Mouse (Mus musculus): ENCODE measurements around the gene Trio. TPM values are rescaled to one million over a fixed set of nuclear protein-coding genes. Genes with fewer than 3 reads are reported as not detected.
"Not testable (repeated sequence)": the region's sequence is repeated elsewhere in the genome, so short reads cannot be mapped to it uniquely, and the experiment has no call there.

The Trio gene
- total RNA-seq, 2 experiments from 2014 or later: 26.4 to 32.8 TPM

DNA sequence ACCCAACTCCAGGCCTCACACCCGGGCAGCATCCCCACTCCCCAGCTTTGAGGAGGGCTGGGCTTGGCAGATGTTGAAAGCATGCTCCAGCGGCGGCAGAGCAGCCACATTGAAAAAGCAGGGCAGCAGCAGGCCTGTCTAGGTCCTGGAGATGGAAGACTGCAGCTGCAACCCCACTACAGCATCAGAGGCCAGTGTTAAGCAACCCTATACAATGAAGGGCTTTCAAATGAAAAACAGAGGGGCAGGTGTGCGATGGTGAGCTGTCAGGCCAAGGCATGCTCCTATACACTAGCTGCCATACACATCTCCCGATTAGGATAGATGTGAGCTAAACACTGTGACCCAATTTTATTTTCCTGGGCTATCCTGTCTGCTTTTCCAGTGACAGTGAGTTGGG lies 265.8 kb downstream of the Trio start:
- intact Hi-C loops (cut with DNase I): no loop called here
- peak in 1 of 2 experiments; percentile 1 for DNase-seq

DNA sequence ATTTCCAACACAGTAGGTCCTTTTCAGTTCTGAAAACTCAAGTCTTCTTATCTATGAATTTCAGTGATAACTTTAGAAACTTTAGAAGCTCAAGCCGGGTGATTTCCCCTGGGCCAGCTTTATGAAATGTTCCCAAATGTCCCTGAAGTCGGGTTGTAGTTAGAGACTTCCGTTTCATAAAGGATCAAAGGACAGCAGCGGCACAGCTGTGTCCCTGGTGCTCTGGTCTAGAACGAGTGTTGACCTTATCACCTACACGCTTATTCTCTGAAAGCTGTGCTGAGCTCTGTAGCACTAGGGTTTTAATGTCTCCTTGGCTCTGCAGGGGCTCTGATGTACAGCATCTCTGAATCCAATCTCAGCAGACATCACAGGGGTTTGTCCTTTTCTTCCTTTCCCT lies 267.0 kb downstream of the Trio start:
- peak in 1 of 2 experiments; percentile 1 for DNase-seq
- intact Hi-C loops (cut with DNase I): no loop called here

DNA sequence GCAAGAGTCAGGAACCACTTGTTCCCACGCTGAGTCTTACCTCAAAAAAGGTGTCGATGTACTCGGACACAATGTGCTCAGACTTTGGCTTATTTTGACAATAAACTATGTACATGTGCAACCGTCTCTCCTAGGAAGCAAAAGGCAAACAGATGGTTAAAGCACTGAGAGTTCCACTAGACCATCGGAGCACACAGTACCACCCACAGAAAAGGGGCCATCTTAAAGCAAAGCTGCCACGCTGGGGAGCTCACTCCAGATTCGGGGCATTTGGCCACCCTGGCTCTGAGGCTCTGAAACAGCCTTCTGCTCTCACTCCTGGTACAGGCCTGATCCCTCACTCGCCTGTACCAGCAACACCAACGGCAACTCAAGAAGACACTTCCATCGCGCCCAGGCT lies 269.2 kb downstream of the Trio start:
- no peak for DNase-seq
- intact Hi-C loops (cut with DNase I): no loop called here

DNA sequence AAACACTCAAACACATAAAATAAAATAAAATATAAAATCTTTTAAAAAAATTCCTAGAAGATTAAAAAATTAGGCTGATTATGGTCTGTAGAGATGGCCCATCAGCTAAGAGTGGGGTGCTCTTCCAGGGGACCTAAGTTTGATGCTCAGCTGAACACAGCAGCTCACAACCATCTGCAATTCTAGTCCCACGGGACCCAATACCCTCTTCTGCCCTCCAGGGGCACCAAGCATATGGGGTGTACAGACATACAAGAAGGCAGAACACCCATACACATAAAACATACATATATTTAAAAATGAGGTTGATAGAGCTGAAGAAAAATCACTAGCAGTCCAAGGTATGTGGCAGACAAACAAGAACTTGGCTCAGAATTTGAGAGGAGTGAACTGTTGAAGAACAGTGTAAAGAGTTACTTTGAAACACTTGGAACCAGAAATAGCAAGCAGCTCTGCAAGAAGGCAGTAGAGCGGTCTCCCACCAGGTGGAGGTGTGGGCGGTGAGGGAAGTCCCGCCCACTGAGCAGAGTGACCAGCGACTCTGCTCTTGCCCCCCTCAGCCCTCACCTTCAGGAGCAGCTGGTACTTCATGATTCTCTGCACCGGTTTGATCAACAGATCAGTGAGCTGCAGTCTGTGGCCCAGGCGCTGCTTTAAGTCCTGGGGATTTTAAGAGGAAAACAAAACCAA lies 270.9 kb downstream of the Trio start:
- intact Hi-C loops (cut with DNase I): loop anchor here (5.0 kb wide), 2 partner anchors 68 to 98 kb away; no protein-coding TSS in a partner anchor
- DNase-seq: peak in 1 of 2 experiments; percentile 1

DNA sequence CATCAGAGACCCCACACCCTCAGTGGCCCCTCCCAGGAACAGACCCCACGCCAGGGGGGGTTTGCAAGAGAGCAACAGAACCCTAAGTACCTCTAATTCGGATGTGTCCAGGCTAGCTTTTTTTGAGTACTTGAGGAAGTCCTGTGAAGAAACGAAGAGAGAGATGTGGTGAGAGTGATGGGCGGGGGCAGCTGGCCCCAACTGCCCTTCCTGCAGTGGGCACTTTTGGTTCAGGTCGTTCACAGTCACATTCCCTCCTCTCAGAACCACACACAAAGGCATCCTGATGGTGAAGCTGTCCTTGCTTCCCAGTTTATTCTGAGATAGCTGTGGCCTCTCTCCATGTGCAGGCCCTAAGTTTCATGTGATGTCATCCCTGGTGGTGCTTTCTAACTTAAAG lies 271.7 kb downstream of the Trio start:
- intact Hi-C loops (cut with DNase I): loop anchor here (5.0 kb wide), 2 partner anchors 68 to 98 kb away; no protein-coding TSS in a partner anchor
- DNase-seq: peak in 1 of 2 experiments; percentile 1

DNA sequence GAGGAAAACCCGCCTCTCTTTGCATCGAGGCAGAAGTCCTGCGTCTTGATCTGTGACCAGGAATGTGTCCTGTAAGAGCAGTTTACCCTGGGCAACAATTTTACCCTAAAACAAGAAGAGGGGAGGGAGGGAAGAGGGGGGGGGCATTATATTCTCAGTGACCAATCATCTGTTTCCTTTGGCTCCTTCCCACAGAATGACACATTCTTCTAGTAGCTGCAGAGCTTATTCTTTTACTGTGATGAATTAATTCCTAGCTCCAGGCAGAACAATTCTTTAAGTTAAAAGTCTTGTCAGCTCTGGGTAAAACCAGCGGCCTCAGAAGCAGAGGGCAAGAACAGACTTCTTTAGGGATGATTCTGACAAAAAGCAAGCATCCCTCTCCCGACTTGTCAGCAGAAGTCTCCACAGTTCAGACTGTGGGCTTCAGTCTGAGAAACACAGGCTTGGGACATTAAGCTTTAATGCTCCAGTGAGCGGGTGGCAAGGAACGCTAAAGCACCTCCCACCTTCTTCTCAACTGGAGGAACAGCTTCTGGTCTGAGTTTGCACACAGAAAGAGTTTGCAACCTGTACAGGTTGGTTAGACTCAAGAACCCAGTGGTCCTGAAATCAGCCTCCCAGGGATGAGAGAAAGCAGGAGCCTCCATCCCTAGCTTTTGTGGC lies 272.8 kb downstream of the Trio start:
- intact Hi-C loops (cut with DNase I): loop anchor here (5.0 kb wide), 2 partner anchors 69 to 99 kb away; no protein-coding TSS in a partner anchor
- DNase-seq: peak in 1 of 2 experiments; percentile 1

DNA sequence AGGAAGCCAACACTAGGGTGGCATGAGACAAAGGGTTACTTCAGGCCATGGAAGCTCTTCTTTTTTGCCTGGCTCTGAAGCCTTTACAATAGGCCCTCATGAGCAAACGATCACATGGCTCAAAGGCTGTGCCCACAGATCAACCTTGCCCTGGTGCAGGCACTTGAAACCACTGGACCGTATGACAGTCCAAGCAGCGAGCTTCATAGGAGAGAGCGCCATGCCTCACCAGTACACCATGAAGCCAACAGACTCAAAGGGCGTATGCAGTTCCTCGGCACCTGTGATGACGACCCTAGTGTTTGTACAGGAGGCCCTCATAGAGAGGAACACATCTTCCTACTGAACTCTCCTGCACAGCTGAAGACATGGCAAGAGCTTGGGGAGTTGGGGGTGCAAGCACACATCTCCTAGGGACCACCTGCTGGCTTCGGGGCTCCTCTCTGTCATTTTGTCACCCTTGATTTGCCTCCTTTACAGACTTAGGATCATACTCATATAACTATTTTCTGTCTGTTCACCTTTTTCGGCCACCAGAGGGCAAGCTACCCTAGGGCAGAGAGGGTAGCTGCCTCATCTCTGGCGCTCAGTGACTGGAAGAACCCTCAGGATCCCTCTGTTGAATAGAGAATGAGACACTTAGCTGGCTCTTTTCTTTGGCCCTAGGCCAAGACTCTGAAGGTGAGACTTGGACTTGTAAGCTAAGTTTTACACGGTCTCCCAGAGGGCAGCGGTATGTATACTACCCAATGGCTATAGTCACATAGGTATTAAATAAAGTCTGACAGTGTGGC lies 273.8 kb downstream of the Trio start:
- DNase-seq: peak in 1 of 2 experiments; percentile 22
- intact Hi-C loops (cut with DNase I): loop anchor here (5.0 kb wide), 2 partner anchors 70 to 100 kb away; no protein-coding TSS in a partner anchor

DNA sequence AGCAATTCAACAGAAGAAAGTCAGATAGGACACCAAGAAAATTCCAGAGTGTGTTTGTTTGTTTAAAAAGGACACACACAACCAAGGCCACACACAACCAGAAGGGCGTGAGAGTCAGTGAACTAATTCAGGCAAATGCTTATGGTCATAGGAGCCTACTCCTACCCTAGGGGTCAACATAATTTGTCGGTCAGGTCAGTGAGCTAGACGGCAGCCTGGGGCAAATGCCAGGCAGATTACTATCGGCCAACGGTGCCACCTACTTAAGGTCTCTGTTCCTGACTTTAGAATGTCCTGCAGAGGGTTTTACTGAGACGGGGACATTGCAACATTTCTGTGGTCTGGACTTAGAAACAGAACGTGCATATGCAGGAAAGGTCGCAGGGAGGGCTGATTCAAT lies 276.9 kb downstream of the Trio start:
- intact Hi-C loops (cut with DNase I): no loop called here
- DNase-seq: peak in 1 of 2 experiments; percentile 0

DNA sequence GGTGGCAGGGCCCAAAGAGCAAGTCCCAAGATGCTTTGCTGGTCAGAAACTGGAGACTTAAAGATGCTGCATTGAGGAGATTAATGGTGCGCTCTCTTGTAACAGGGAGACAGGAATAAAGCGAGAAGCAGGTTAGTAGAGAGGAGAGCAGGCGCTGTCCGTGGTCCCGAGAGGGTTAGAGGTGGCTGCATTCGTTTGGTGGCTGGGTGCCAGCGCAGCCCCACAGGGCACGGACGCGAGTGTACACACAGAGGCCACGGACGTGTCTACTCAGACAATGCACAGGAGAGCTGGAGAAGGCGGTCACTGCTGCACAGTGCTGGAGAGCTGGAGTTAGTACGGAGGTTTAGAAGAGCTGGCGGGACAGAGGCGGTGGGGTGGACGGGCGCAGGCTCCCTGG lies 278.1 kb downstream of the Trio start:
- intact Hi-C loops (cut with DNase I): no loop called here
- no peak for DNase-seq

DNA sequence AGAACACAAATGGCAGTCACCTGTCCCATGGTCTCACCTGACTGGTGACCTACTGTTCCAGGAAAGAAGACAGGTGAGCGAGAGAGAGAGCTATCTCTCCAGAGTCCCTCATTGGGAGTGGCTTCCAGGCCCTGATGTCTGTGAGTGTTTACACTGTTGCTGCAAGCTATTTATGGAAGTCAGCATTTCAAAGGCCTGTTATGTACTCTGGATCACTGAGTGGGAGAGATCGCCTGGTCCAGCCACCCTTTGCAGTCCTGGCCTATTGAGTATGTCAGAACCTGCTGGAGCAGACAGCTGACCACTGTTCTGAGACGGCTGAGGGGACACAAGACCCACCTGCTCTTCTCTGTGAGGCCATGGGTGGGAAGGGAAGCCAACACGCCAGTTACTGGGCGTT lies 280.7 kb downstream of the Trio start:
- DNase-seq: no peak
- intact Hi-C loops (cut with DNase I): no loop called here

DNA sequence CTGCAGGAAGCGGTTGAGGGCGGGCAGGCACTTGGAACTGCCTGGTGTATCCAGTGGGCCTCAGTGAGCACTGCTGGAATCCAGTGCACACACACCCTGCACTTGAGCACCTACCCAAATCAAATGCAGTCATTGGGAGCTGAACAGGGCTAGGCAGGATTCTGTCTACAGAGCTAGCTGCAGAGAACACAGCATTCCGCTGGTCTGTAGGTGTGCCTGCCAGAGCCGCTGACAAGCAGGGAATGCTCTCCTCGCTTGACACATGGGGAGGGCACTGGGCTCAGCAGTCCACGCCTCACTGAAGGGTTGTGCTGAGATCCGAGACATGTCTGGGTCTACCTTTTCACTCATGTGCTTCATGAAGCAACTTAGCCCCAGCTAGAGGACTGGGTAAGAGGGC lies 285.6 kb downstream of the Trio start:
- no peak for DNase-seq
- intact Hi-C loops (cut with DNase I): no loop called here

DNA sequence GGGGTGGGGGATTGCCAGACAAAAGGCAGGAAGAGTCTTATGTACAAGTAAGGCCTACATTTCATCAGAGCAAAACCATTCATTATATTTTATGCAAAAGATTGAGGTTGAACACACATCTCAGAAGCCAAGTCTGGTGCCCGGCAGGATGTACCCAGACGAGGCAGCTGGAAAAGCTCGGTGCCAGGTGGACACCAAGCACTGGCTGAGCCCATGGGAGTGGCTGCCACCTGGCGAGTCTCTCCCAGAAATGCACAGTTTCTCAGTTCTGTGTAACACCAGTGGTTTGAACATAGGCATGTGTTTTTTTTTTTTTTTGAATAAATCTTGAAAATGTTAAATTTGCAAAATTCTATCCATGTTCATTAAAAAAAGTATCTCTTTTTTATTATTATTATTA lies 293.8 kb downstream of the Trio start:
- intact Hi-C loops (cut with DNase I): no loop called here

DNA sequence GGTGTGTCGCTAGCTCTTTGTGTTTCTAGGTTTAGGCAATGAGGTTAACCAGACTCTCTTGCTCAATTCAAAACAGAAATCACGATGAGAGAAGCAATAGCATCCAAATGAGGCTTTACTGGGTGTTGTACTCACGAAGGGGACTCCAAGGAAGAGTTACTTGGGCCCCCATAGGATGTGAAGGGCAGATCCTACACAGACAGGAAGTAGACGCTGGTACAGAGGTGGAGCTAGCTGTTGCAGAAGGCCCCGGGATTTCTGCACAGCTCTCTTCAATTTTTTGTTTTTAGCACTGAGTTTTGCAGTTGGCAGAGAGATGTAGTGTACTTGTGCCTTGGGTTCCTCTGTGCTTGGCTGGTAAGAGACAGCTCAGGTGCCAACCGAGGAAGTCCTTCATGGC lies 299.4 kb downstream of the Trio start:
- intact Hi-C loops (cut with DNase I): no loop called here
- DNase-seq: no peak

More for the DNA sequence above, 293.8 kb downstream of the Trio start:
- no peak for DNase-seq

DNA sequence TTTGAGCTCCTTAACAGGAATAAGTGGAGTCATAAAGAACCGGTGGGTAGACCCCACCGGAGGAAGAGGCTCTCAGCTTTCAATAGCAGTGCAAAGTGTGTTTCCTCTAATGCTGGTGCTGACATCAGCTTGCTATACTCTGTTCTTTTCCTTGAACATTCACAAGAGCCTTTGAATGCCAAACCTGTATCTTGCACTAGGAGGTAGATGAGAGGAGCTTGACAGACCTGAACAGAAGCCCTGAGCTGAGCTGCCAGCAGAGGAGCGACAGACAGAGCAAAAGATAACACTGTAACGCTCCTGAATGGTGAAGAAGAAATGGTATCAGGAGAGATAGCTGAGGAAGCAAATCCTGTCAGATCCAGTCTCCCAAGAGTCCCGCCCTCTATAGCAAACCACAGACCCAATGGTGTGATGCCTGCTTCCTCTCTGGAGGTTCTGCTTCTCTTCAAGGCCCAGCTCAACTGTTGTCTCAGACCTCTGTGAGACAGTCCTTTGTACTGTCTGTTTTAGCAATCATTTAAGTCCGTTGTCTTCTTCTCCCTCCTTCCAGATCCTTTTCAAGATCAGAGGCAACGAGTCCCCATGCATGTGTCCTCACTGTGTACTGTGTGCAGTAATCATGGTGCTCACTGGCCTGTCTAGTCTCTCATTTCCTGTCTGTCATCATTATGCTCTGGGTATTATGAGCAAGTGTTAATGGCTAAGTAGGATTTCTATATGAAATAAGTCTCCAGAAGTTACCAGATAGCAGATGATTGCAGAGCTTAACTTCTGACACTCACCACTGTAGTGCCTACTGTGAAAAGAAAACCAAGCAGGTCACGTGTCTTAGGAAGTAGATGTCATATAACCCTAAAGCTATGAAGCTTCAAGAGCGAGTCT lies 300.6 kb downstream of the Trio start:
- no peak for DNase-seq
- intact Hi-C loops (cut with DNase I): no loop called here

DNA sequence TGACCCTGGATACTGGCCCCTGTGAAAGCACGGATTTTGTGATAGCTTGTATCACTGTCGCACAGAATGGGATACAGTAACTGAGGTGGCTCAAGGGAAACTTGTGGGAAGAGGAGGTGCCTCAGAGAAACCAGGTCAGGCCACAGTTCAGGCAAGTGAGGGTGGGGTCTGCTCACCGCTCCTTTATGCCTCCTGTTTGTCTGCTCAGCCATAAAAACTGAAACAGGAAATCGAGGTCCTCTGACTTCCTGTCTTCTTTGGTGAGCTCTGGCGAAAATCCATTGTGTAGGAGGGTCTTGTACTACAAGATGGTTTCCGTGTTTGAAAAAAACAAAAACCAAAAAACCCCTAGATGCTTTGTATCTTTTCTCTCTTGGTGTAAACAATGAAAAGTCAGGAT lies 301.4 kb downstream of the Trio start:
- intact Hi-C loops (cut with DNase I): no loop called here
- no peak for DNase-seq

DNA sequence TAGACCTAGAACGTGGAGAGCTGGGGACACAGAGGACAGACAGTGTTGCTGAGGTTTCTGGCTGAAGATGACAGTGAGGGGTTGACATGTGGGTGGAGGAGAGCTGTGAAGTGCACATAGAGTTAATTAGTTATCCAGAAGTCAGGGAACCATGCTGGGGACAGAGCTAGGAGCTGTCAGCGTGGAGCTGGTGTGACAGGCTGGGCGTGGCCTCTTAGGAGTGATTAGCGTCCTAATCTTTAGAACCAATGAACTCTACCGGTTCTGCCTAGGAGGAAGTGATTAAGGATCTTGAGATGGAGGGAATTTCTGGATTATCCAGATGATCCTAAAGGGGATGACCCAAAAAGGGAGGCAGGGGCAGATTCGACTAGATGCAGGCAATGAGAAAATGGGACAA lies 301.9 kb downstream of the Trio start:
- intact Hi-C loops (cut with DNase I): no loop called here
- no peak for DNase-seq

DNA sequence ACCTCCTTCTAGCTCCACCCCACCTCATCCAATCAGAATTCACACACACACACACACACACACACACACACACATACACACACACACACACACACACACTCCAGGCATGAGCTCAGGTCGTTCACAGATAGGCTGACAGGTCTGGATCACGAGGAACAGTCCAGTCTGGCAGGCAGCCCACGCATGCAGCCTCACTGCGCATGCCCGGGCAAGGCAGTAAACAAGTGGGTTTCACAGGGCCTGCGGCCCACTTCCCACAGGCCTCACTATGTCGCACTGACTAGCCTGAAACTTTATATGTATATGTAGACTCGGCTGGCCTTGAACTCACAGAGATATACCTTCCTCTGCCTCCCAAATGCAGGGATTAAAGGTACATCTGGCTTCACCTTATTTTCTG lies 305.4 kb downstream of the Trio start:
- intact Hi-C loops (cut with DNase I); DNase-seq: not testable (repeated sequence)

DNA sequence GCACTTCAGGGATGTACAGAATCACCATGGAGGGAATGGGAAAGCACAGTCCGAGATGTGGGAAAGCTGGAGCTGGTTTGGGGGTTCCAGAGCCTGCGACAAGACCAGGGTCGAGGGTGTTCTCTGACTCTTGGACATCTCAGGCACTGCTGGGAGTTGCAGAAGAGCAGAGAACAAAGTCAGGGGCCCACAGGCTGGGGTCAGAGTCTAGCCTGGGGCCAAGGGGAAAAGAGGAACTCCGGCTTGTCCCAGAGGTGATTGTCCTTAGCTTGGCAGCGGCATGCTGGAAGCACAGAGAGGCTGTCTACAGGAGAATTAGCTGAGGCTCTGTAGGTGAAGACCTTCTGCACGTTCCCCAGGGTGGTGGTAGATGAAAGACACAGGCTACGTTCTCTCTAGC lies 307.0 kb downstream of the Trio start:
- no peak for DNase-seq
- intact Hi-C loops (cut with DNase I): loop anchor here (5.0 kb wide), 1 partner anchor 51 kb away; no protein-coding TSS in a partner anchor

DNA sequence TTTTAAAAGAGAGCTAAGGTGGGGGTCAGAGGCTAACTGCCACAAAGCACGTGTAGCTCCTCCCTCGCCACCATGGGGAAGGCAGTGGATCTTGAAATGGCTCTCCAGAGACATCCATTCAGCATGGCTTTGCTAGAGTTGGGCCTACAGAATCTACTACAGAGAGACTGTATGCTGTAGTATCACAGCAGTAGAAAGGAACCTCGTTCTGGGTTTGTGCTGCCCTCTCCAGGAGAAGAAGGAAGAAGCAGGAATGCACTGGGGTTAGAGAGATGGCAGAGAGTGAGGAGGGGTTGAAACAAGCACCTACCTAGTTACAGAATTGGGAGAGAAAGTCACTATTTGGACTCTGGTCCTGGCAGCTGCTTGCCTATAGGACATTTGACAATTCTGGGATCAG lies 310.3 kb downstream of the Trio start:
- intact Hi-C loops (cut with DNase I): loop anchor here (5.0 kb wide), 1 partner anchor 48 kb away; no protein-coding TSS in a partner anchor

DNA sequence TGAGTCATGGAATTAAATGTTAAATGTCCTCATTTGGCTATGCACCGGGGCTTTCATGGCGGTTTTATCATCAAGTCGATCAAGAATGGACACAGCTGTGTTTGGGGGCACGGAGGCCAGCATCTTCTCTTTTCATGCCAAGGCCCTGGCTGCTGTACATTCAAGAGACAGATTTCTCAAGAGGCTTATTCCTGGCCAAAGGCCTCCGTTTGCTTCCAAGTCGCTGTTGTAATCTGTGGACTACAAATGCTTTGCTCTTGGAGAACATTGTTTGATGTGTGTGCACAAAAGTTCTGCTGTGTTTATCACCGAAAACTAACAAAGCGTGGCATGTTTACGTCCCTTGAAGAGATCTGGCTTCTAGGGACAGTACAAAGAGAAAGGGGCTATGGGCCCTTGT lies 314.9 kb downstream of the Trio start:
- DNase-seq: no peak
- intact Hi-C loops (cut with DNase I): no loop called here

More for the DNA sequence above, 310.3 kb downstream of the Trio start:
- no peak for DNase-seq

Measured in gastrocnemius, postnatal 36 days (tissue).